Mouse (Mus musculus): Measurements from ENCODE around the gene Sptbn4. TPM values are rescaled to one million over a fixed set of nuclear protein-coding genes. Genes with fewer than 3 reads are reported as not detected.
A peak's percentile ranks its signal among the peaks of the same experiment; 100 is the strongest.
"Not testable (repeated sequence)": the region's sequence is repeated elsewhere in the genome, so short reads cannot be mapped to it uniquely, and the experiment has no call there.

Sptbn4 gene
- total RNA-seq (2021), result under 1 TPM; 0.14 to 0.20 TPM
- long read RNA-seq, experiment 1, result 0 reads
- long read RNA-seq, experiment 2, result 0 reads

DNA sequence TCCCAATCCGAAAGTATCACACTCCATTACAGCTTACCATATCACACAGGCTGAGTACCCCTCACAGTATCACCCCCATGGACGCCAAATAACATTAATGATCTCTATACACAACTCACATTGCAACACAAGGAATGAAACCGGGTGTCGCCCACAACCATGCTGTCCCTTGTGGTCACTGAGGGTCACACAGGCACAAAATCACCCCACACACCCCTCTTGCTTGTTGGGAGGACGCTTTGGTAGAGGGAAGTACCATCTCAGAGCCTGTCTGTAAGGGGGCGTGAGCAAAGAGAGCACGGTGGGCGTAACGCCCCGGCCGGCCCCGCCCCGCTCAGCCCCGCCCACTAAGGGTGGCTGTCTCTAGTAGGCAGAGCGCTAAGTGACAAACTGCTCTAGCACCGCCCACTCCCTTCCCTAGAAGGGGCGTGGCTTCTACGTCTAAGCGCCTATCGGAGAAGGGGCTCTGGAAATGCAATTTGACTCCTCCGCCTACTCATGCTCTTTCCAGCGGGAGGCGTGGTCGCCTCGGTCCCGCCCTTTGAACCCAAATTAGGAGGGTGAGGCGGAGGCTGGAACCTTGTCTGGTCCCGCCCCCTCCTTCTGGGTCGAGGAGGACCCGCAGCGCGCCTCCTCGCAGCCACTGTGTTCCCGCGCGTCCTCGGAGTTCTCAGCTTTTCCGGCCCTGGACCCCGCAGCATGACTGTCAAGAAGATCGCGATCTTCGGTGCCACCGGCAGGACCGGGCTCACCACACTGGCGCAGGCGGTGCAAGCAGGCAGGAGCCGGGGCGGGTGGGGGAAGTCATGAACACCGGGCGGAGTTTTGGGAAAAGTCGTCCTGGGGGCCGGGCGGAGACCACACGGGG, at the start of gene Sptbn4, which contains the start of gene Blvrb:
TSS of gene Sptbn4 (minus strand) at position 268 of the 868 bp plus-strand sequence.
TSS of gene Blvrb (plus strand) at position 560 of the 868 bp plus-strand sequence.
- DNase-seq, result peak; percentile 96 to 98
- intact Hi-C loops (cut with DNase I), result loop anchor here (2.0 to 5.0 kb wide), 5 partner anchors 25 to 111 kb away; partner anchors contain the start of genes Ltbp4 and Sertad3

GRCm38 (mm10) chr7:27494659-27495367, 47.3 kb upstream of the Sptbn4 start:
- intact Hi-C loops (cut with DNase I), result not testable (repeated sequence)

DNA sequence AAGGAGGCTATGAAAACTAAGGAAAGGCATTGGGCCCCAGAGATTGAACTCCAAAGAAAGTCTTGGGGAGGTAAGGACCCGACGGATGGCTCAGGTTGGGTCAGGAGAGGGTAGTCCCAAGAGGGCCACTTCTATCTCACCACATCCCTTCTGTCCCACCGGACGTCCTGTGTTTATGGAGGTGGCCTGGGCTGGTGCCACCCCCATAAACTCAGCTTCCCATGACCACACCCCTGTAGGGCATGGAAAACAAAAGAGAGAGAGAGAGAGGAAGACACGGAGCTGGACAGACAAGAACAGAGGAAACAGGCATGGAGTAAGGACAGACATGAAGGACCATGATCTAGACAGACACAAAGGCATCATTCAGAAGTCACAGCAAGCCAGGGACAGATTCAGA, 46.0 kb upstream of the Sptbn4 start:
- intact Hi-C loops (cut with DNase I), result no loop called here
- no peak for DNase-seq

More at GRCm38 (mm10) chr7:27494659-27495367, 47.3 kb upstream of the Sptbn4 start:
- DNase-seq, result not testable (repeated sequence)

DNA sequence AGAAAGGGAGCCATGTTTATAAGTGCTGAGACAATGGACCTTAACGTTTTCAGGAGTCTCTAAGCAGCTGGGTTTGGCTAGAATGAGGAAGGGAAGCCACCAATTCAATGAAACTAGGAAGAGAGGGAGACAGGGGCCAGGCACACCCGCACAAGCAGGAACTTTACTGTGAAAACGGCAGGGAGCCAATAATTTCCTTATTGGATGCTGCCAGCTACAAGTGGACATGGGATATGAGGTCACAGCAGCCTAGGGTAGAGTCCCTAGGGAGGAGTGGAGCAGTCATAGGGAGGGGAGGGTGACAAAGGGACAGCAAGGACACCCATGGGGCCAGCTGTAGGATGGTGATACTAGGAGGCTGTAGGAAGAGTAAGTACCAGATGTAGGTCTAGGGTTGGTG, 45.5 kb upstream of the Sptbn4 start:
- DNase-seq, result no peak
- intact Hi-C loops (cut with DNase I), result no loop called here

- intact Hi-C loops (cut with DNase I), result no loop called here
- no peak for DNase-seq
These were observed 44.4 kb upstream of the Sptbn4 start for GRCm38 (mm10) chr7:27491856-27492255.

- DNase-seq, result peak; percentile 97
- intact Hi-C loops (cut with DNase I), result no loop called here
These were observed 43.2 kb upstream of the Sptbn4 start for GRCm38 (mm10) chr7:27490543-27491329.

- DNase-seq, result no peak
- intact Hi-C loops (cut with DNase I), result no loop called here
These were observed 42.7 kb upstream of the Sptbn4 start for GRCm38 (mm10) chr7:27490227-27490542.

DNA sequence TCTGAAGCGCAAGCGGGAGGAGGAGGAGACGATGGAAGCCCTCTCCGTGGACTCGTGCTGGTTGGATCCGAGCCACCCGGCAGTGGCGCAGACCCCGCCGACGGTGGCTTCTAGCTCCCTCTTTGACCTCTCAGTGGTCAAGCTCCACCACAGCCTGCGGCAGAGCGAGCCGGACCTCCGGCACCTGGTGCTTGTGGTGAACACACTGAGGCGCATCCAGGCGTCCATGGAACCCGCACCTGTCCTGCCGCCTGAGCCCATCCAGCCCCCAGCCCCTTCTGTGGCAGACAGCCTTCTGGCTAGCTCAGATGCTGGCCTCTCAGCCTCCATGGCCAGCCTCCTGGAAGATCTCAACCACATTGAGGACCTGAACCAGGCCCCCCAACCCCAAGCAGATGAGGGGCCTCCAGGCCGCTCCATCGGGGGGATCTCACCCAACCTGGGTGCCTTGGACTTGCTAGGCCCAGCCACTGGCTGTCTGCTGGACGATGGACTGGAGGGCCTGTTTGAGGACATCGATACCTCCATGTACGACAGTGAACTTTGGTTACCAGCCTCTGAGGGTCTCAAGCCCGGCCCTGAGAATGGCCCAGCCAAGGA, 41.9 kb upstream of the Sptbn4 start:
- intact Hi-C loops (cut with DNase I), result loop anchor here (2.0 to 10.0 kb wide), 2 partner anchors 15 to 325 kb away; partner anchors contain the start of gene Egln2
- DNase-seq, result no peak

GRCm38 (mm10) chr7:27487740-27488268, 40.3 kb upstream of the Sptbn4 start:
- peak; percentile 65 to 77 for DNase-seq
- intact Hi-C loops (cut with DNase I), result loop anchor here (2.0 to 10.0 kb wide), 2 partner anchors 13 to 323 kb away; partner anchors contain the start of gene Egln2

GRCm38 (mm10) chr7:27486770-27487697, 39.5 kb upstream of the Sptbn4 start, which contains the start of gene Sertad1:
Sertad1 (plus strand) TSS chr7:27486910.
- intact Hi-C loops (cut with DNase I), result loop anchor here (10.0 kb wide), 1 partner anchor 322 kb away; the partner anchor contains the start of gene Egln2

DNA sequence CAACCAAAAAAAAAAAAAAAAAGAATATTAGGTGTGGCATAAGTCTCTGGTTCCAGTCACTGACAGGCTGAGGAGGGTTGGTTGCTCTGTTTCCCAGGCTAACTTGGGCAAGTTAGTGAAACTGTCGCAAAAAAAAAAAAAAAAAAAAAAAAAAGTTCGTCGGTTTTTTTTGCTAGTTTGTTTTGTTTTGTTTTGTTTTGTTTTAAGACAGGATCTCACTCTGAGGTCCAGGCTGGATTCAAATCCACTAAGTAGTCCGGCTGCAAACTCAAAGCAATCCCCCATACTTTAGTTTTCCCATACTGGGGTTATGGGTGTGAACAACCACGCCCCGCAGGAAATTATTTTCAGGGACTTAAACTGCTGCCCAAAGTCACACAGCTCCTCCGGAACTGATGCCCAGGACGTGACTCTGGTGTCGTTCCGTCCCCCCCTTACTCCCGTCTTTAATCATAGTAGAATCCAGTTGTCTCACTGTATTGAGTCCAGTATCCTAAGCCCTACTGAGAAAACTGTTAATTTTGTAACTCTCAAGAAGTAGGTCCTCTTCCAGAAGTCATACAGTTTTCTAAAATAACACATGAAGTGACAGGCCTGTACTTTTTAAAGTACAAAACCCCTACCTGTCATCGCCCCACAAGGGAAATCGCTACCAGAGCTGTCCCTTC, 38.8 kb upstream of the Sptbn4 start:
- DNase-seq, result no peak
- intact Hi-C loops (cut with DNase I), result loop anchor here (10.0 kb wide), 1 partner anchor 321 kb away; the partner anchor contains the start of gene Egln2

More at GRCm38 (mm10) chr7:27486770-27487697, 39.5 kb upstream of the Sptbn4 start, which contains the start of gene Sertad1:
- peak; percentile 100 for DNase-seq

- intact Hi-C loops (cut with DNase I), result loop anchor here (10.0 kb wide), 1 partner anchor 319 kb away; the partner anchor contains the start of gene Egln2
- DNase-seq, result no peak
These were observed 36.4 kb upstream of the Sptbn4 start for GRCm38 (mm10) chr7:27483860-27484259.

- peak; percentile 92 to 93 for DNase-seq
- intact Hi-C loops (cut with DNase I), result loop anchor here (10.0 kb wide), 1 partner anchor 317 kb away; the partner anchor contains the start of gene Egln2
These were observed 34.1 kb upstream of the Sptbn4 start for GRCm38 (mm10) chr7:27481627-27481969.

- intact Hi-C loops (cut with DNase I), result loop anchor here (10.0 kb wide), 1 partner anchor 316 kb away; the partner anchor contains the start of gene Egln2
- DNase-seq, result no peak
These were observed 33.6 kb upstream of the Sptbn4 start for GRCm38 (mm10) chr7:27480927-27481626.

GRCm38 (mm10) chr7:27480506-27480905, 33.0 kb upstream of the Sptbn4 start:
- DNase-seq, result no peak
- intact Hi-C loops (cut with DNase I), result loop anchor here (10.0 kb wide), 1 partner anchor 316 kb away; the partner anchor contains the start of gene Egln2

- intact Hi-C loops (cut with DNase I), result loop anchor here (10.0 kb wide), 2 partner anchors 45 to 315 kb away; partner anchors contain the start of genes Egln2 and Hipk4
- DNase-seq, result no peak
These were observed 32.3 kb upstream of the Sptbn4 start for GRCm38 (mm10) chr7:27479750-27480149.

- intact Hi-C loops (cut with DNase I), result loop anchor here (10.0 kb wide), 1 partner anchor 46 kb away; the partner anchor contains the start of gene Hipk4
These were observed 31.1 kb upstream of the Sptbn4 start for GRCm38 (mm10) chr7:27478561-27478960.

More at GRCm38 (mm10) chr7:27478561-27478960, 31.1 kb upstream of the Sptbn4 start:
- DNase-seq, result no peak

Data from heart, postnatal 14 days (tissue).